Mouse (Mus musculus) olfactory bulb, adult 2 months (tissue): Measurements from ENCODE around the gene Akp3.

Source experiments
- CTCF ChIP-seq: fragments of 200-500 bp; IDR thresholded peaks from 2 replicates; pipeline ENCODE4 v1.5.1; 2012; ENCODE audit warnings: low read depth, mild to moderate bottlenecking, low read length, moderate library complexity; ENCODE audit not compliant: insufficient read depth
- POLR2A ChIP-seq: fragments of 200-500 bp; IDR thresholded peaks from 2 replicates; pipeline ENCODE4 v1.6.1; 2012; ENCODE audit warnings: mild to moderate bottlenecking, low read depth, low read length, moderate library complexity; ENCODE audit not compliant: insufficient read depth

DNA sequence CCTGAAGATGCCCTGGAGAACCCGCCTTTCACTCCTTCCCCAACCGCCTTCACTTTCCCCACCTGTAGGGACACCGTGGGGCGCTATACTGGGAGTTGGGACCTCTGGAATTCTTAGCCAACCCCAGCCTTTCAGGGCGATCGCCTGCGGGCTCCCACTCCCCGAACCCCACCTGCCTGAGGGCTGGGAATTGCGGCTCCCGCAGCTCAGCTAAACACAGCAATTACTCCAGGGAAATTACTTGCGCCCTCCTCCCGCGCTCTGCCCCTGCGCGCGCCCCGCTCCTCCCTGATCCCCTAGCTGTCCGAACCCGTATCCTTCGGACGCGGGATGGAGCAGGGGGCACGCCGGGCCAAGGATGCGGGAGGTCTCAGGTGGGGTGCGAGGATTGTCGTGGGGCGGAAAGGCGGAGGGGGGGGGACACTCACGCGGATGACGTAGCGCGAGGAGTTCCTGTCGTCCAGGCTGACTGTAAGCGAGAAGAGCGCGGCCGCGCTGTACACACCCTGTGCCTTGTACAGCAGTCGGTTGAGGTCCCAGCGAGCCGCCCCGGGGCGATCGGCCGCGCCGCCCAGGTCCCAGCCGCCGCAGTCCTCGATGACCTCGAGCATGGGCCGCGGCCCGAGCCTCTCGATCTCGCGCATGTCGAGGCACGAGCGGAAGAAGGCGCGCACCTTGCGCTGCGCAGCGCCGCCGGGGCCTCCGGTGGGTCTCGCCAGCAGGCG is 29.2 kb downstream of the Akp3 start:
- TF ChIP-seq CTCF = no peak
- no peak for TF ChIP-seq POLR2A
